Mouse (Mus musculus): ENCODE data around the gene Erp44. TPM values are rescaled to one million over a fixed set of nuclear protein-coding genes. Genes with fewer than 3 reads are reported as not detected.
A peak's percentile ranks its signal among the peaks of the same experiment; 100 is the strongest.

The Erp44 gene
- polyA plus RNA-seq, 1 experiment from 2014 or later = 52.3 TPM

GRCm38 (mm10) chr4:48278757-48279497, 431 bp downstream of the Erp44 start:
- under 1% methylated on average over 34 of the region's 34 CpGs for WGBS
- H3K4me1 ChIP-seq (ENCODE audit: control insufficient read depth, insufficient read depth, low read length) = peaks cover 5% of the 10 kb centered on the region
- H3K9ac ChIP-seq (replicated peaks; ENCODE audit: low read depth, low read length) = peak overlapping the region; percentile 94
- peak overlapping the region; percentile 83 for H3K4me2 ChIP-seq (ENCODE audit: low read depth, low read length)
- peak overlapping the region; percentile 62 for H3K27ac ChIP-seq (ENCODE audit: low read depth, low read length)
- H3K36me3 ChIP-seq (ENCODE audit: control insufficient read depth, insufficient read depth, low read length) = no peaks in the 10 kb centered on the region
- no peaks in the 10 kb centered on the region for H3K9me3 ChIP-seq (ENCODE audit: control insufficient read depth, low read length)
- H3K27me3 ChIP-seq (ENCODE audit: control insufficient read depth, insufficient read depth, low read length) = no peaks in the 10 kb centered on the region
- peak overlapping the region; percentile 63 for H3K4me3 ChIP-seq (ENCODE audit: low read depth, low read length)
- no peak; the same call in 1 of the 2 replicates for ATAC-seq (ENCODE audit: low read depth)

GRCm38 (mm10) chr4:48277011-48277410, 2.3 kb downstream of the Erp44 start:
- no peaks in the 10 kb centered on the region for H3K27me3 ChIP-seq (ENCODE audit: control insufficient read depth, insufficient read depth, low read length)
- no peak overlapping the region for H3K27ac ChIP-seq (ENCODE audit: low read depth, low read length)
- H3K36me3 ChIP-seq (ENCODE audit: control insufficient read depth, insufficient read depth, low read length) = no peaks in the 10 kb centered on the region
- peaks cover 5% of the 10 kb centered on the region for H3K4me1 ChIP-seq (ENCODE audit: control insufficient read depth, insufficient read depth, low read length)
- H3K4me2 ChIP-seq (ENCODE audit: low read depth, low read length) = no peak overlapping the region
- H3K9me3 ChIP-seq (ENCODE audit: control insufficient read depth, low read length) = no peaks in the 10 kb centered on the region
- no peak overlapping the region for H3K4me3 ChIP-seq (ENCODE audit: low read depth, low read length)
- no peak overlapping the region for H3K9ac ChIP-seq (replicated peaks; ENCODE audit: low read depth, low read length)
- 89% methylated on average over 3 of the region's 3 CpGs for WGBS
- ATAC-seq (ENCODE audit: low read depth) = no peak

- Histone ChIP-seq H3K9ac (replicated peaks; ENCODE audit: low read depth, low read length) (no peak overlapping the region), H3K4me1 (ENCODE audit: control insufficient read depth, insufficient read depth, low read length) (peaks cover 5% of the 10 kb centered on the region), H3K9me3 (ENCODE audit: control insufficient read depth, low read length) (no peaks in the 10 kb centered on the region), H3K36me3 (ENCODE audit: control insufficient read depth, insufficient read depth, low read length) (no peaks in the 10 kb centered on the region), H3K4me3 (ENCODE audit: low read depth, low read length) (no peak overlapping the region), H3K27ac (ENCODE audit: low read depth, low read length) (no peak overlapping the region), H3K27me3 (ENCODE audit: control insufficient read depth, insufficient read depth, low read length) (no peaks in the 10 kb centered on the region), H3K4me2 (ENCODE audit: low read depth, low read length) (no peak overlapping the region)
- 89% methylated on average over 3 of the region's 3 CpGs for WGBS
- no peak for ATAC-seq (ENCODE audit: low read depth)
Observed at GRCm38 (mm10) chr4:48275736-48276135, 3.6 kb downstream of the Erp44 start.

GRCm38 (mm10) chr4:48273119-48273829, 6.1 kb downstream of the Erp44 start:
- no peaks in the 10 kb centered on the region for H3K27me3 ChIP-seq (ENCODE audit: control insufficient read depth, insufficient read depth, low read length)
- no peak overlapping the region for H3K4me3 ChIP-seq (ENCODE audit: low read depth, low read length)
- no peak overlapping the region for H3K9ac ChIP-seq (replicated peaks; ENCODE audit: low read depth, low read length)
- no peak overlapping the region for H3K27ac ChIP-seq (ENCODE audit: low read depth, low read length)
- WGBS = 95% methylated on average over 7 of the region's 7 CpGs
- no peak overlapping the region for H3K4me2 ChIP-seq (ENCODE audit: low read depth, low read length)
- no peaks in the 10 kb centered on the region for H3K36me3 ChIP-seq (ENCODE audit: control insufficient read depth, insufficient read depth, low read length)
- H3K4me1 ChIP-seq (ENCODE audit: control insufficient read depth, insufficient read depth, low read length) = no peaks in the 10 kb centered on the region
- ATAC-seq (ENCODE audit: low read depth) = no peak
- no peaks in the 10 kb centered on the region for H3K9me3 ChIP-seq (ENCODE audit: control insufficient read depth, low read length)

GRCm38 (mm10) chr4:48271838-48272237, 7.5 kb downstream of the Erp44 start:
- no peak overlapping the region for H3K27ac ChIP-seq (ENCODE audit: low read depth, low read length)
- H3K4me1 ChIP-seq (ENCODE audit: control insufficient read depth, insufficient read depth, low read length) = no peaks in the 10 kb centered on the region
- no peak overlapping the region for H3K9ac ChIP-seq (replicated peaks; ENCODE audit: low read depth, low read length)
- no peak overlapping the region for H3K4me3 ChIP-seq (ENCODE audit: low read depth, low read length)
- 44% methylated on average over 5 of the region's 5 CpGs for WGBS
- H3K36me3 ChIP-seq (ENCODE audit: control insufficient read depth, insufficient read depth, low read length) = no peaks in the 10 kb centered on the region
- no peaks in the 10 kb centered on the region for H3K27me3 ChIP-seq (ENCODE audit: control insufficient read depth, insufficient read depth, low read length)
- H3K9me3 ChIP-seq (ENCODE audit: control insufficient read depth, low read length) = no peaks in the 10 kb centered on the region
- no peak overlapping the region for H3K4me2 ChIP-seq (ENCODE audit: low read depth, low read length)
- no peak for ATAC-seq (ENCODE audit: low read depth)

GRCm38 (mm10) chr4:48270532-48270931, 8.8 kb downstream of the Erp44 start:
- Histone ChIP-seq H3K27me3 (ENCODE audit: control insufficient read depth, insufficient read depth, low read length) (no peaks in the 10 kb centered on the region), H3K27ac (ENCODE audit: low read depth, low read length) (no peak overlapping the region), H3K36me3 (ENCODE audit: control insufficient read depth, insufficient read depth, low read length) (no peaks in the 10 kb centered on the region), H3K4me1 (ENCODE audit: control insufficient read depth, insufficient read depth, low read length) (no peaks in the 10 kb centered on the region), H3K4me3 (ENCODE audit: low read depth, low read length) (no peak overlapping the region), H3K9me3 (ENCODE audit: control insufficient read depth, low read length) (no peaks in the 10 kb centered on the region), H3K4me2 (ENCODE audit: low read depth, low read length) (no peak overlapping the region), H3K9ac (replicated peaks; ENCODE audit: low read depth, low read length) (no peak overlapping the region)
- no peak for ATAC-seq (ENCODE audit: low read depth)

- Histone ChIP-seq H3K9ac (replicated peaks; ENCODE audit: low read depth, low read length) (no peak overlapping the region), H3K4me3 (ENCODE audit: low read depth, low read length) (no peak overlapping the region), H3K4me2 (ENCODE audit: low read depth, low read length) (no peak overlapping the region), H3K27ac (ENCODE audit: low read depth, low read length) (no peak overlapping the region), H3K9me3 (ENCODE audit: control insufficient read depth, low read length) (no peaks in the 10 kb centered on the region), H3K36me3 (ENCODE audit: control insufficient read depth, insufficient read depth, low read length) (no peaks in the 10 kb centered on the region), H3K4me1 (ENCODE audit: control insufficient read depth, insufficient read depth, low read length) (no peaks in the 10 kb centered on the region), H3K27me3 (ENCODE audit: control insufficient read depth, insufficient read depth, low read length) (no peaks in the 10 kb centered on the region)
- ATAC-seq (ENCODE audit: low read depth) = no peak
- 86% methylated on average over 1 of the region's 1 CpGs for WGBS
Observed at GRCm38 (mm10) chr4:48268127-48268526, 11.2 kb downstream of the Erp44 start.

GRCm38 (mm10) chr4:48267683-48268082, 11.7 kb downstream of the Erp44 start:
- Histone ChIP-seq H3K27me3 (ENCODE audit: control insufficient read depth, insufficient read depth, low read length) (no peaks in the 10 kb centered on the region), H3K4me1 (ENCODE audit: control insufficient read depth, insufficient read depth, low read length) (no peaks in the 10 kb centered on the region), H3K4me3 (ENCODE audit: low read depth, low read length) (no peak overlapping the region), H3K36me3 (ENCODE audit: control insufficient read depth, insufficient read depth, low read length) (no peaks in the 10 kb centered on the region), H3K9ac (replicated peaks; ENCODE audit: low read depth, low read length) (no peak overlapping the region), H3K4me2 (ENCODE audit: low read depth, low read length) (no peak overlapping the region), H3K27ac (ENCODE audit: low read depth, low read length) (no peak overlapping the region), H3K9me3 (ENCODE audit: control insufficient read depth, low read length) (no peaks in the 10 kb centered on the region)
- 87% methylated on average over 3 of the region's 3 CpGs for WGBS
- no peak for ATAC-seq (ENCODE audit: low read depth)

- H3K36me3 ChIP-seq (ENCODE audit: control insufficient read depth, insufficient read depth, low read length) = no peaks in the 10 kb centered on the region
- H3K4me2 ChIP-seq (ENCODE audit: low read depth, low read length) = no peak overlapping the region
- no peaks in the 10 kb centered on the region for H3K4me1 ChIP-seq (ENCODE audit: control insufficient read depth, insufficient read depth, low read length)
- H3K27me3 ChIP-seq (ENCODE audit: control insufficient read depth, insufficient read depth, low read length) = no peaks in the 10 kb centered on the region
- H3K27ac ChIP-seq (ENCODE audit: low read depth, low read length) = no peak overlapping the region
- no peak for ATAC-seq (ENCODE audit: low read depth)
- no peak overlapping the region for H3K9ac ChIP-seq (replicated peaks; ENCODE audit: low read depth, low read length)
- no peak overlapping the region for H3K4me3 ChIP-seq (ENCODE audit: low read depth, low read length)
- WGBS = 97% methylated on average over 3 of the region's 3 CpGs
- no peaks in the 10 kb centered on the region for H3K9me3 ChIP-seq (ENCODE audit: control insufficient read depth, low read length)
Observed at GRCm38 (mm10) chr4:48258045-48258444, 21.3 kb downstream of the Erp44 start.
